Mouse (Mus musculus) midbrain, postnatal 0 days (tissue): Measurements from ENCODE around the gene Gpc6. TPM values are rescaled to one million over a fixed set of nuclear protein-coding genes. Genes with fewer than 3 reads are reported as not detected.

Experiments used
- ATAC-seq: fragments of 200-750 bp; cut with Nextera tagmentation; 2 replicates; pipeline ENCODE4 v1.8.0; 2017; ENCODE audit warnings: moderate number of reproducible peaks, mild to moderate bottlenecking, moderate TSS enrichment, moderate library complexity; ENCODE audit not compliant: low FRiP score
- DNase-seq: peaks from one replicate; pipeline ENCODE4 v3.0.0-alpha.2; 2015; ENCODE audit warnings: low spot score
- H3K27ac ChIP-seq: fragments of 300-500 bp; sonication (generic); 2 replicates; pipeline ENCODE4 v1.5.1; 2014; ENCODE audit warnings: low read depth, mild to moderate bottlenecking, low read length, mixed read lengths
- H3K27me3 ChIP-seq: fragments of 300-500 bp; sonication (generic); 2 replicates; pipeline ENCODE4 v1.6.1; 2014; ENCODE audit warnings: low read length, control low read depth, mixed read lengths; ENCODE audit not compliant: insufficient read depth
- H3K36me3 ChIP-seq: fragments of 300-500 bp; sonication (generic); 2 replicates; pipeline ENCODE4 v1.6.1; 2014; ENCODE audit warnings: low read length, control low read depth, mixed read lengths; ENCODE audit not compliant: insufficient read depth
- H3K4me1 ChIP-seq: fragments of 300-500 bp; sonication (generic); 2 replicates; pipeline ENCODE4 v1.6.1; 2014; ENCODE audit warnings: mild to moderate bottlenecking, control low read depth, antibody characterized with exemption, low read length, mixed read lengths; ENCODE audit not compliant: insufficient read depth
- H3K4me2 ChIP-seq: fragments of 300-500 bp; sonication (generic); 2 replicates; pipeline ENCODE4 v1.6.1; 2014; ENCODE audit warnings: low read depth, mild to moderate bottlenecking, low read length, mixed read lengths; ENCODE audit not compliant: poor library complexity, severe bottlenecking
- H3K4me3 ChIP-seq: fragments of 300-500 bp; sonication (generic); 2 replicates; pipeline ENCODE4 v1.5.1; 2014; ENCODE audit warnings: low read depth, mild to moderate bottlenecking, low read length, moderate library complexity
- H3K9ac ChIP-seq: fragments of 300-500 bp; sonication (generic); replicated peaks from 2 replicates; pipeline ENCODE4 v1.6.1; 2014; ENCODE audit warnings: mild to moderate bottlenecking, low read length, moderate library complexity, mixed read lengths; ENCODE audit not compliant: poor library complexity, severe bottlenecking
- H3K9me3 ChIP-seq: fragments of 300-500 bp; sonication (generic); 2 replicates; pipeline ENCODE4 v1.6.1; 2016; ENCODE audit warnings: low read length, control low read depth
- CTCF ChIP-seq: IDR thresholded peaks from 2 replicates; pipeline ENCODE4 v1.5.1; 2016; ENCODE audit warnings: antibody characterized with exemption, mild to moderate bottlenecking
- WGBS: fragments of 180-500 bp; shearing (Covaris S2); extraction: QIAGEN DNeasy Blood & Tissue Kit; methylation state at CpG from one replicate; pipeline ENCODE4 v1.1.7; 2014; 5-methylcytosine and 5-hydroxymethylcytosine counted together
- polyA plus RNA-seq: library from polyadenylated mRNA; unstranded; fragments of >200 nt; fragmentation: Nextera tagmentation; extraction: Ambion mirVana; gene quantifications from 2 replicates; pipeline ENCODE4 v1.2.1, GENCODE M21; 2015
- total RNA-seq: library from RNA; depleted of rRNA; stranded (reverse); fragments of >200 nt; gene quantifications from 2 replicates; pipeline ENCODE4 v1.2.3, GENCODE M21; 2014

Gpc6 gene
- total and polyA plus RNA-seq, 2 experiments from 2014 or later = 19.3 to 20.3 TPM

DNA sequence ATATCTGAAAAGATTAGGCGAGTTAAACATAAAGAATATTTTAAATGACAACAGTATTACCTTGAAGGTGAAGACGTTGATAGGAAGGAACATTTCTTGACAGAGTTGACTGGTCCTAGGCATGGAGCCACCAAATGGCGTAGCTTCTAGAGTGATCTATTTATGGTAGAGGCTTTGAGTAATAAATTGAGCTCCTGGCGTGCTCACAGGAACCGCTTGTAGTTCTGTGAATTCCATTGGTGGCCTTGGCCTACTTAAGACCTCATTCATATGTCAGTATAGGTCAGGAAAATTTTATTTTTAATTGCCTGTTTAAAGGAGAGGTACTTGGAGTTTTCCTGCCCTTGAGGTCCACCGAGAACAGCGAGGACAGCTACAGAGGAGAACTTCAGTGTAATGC lies 18.6 kb downstream of the Gpc6 start:
- Histone ChIP-seq H3K9ac (no peak overlapping the region), H3K4me1 (no peaks in the 10 kb centered on the region), H3K4me3 (no peak overlapping the region), H3K27ac (no peak overlapping the region), H3K36me3 (no peaks in the 10 kb centered on the region), H3K9me3 (no peaks in the 10 kb centered on the region), H3K27me3 (no peaks in the 10 kb centered on the region), H3K4me2 (no peak overlapping the region)
- ATAC-seq (no peak), DNase-seq (no peak)
- 95% methylated on average over 7 of the region's 7 CpGs for WGBS
- TF ChIP-seq CTCF = no peak

- Histone ChIP-seq H3K4me2 (no peak overlapping the region), H3K4me1 (no peaks in the 10 kb centered on the region), H3K9me3 (no peaks in the 10 kb centered on the region), H3K9ac (no peak overlapping the region), H3K4me3 (no peak overlapping the region), H3K27me3 (no peaks in the 10 kb centered on the region), H3K27ac (no peak overlapping the region), H3K36me3 (no peaks in the 10 kb centered on the region)
- 85% methylated on average over 6 of the region's 6 CpGs for WGBS
- DNase-seq (no peak), ATAC-seq (no peak)
- TF ChIP-seq CTCF = no peak
Measured at GRCm38 (mm10) chr14:116945975-116946374, 20.9 kb downstream of the Gpc6 start.

- H3K27me3 ChIP-seq = no peaks in the 10 kb centered on the region
- 95% methylated on average over 6 of the region's 6 CpGs for WGBS
Measured at GRCm38 (mm10) chr14:116947461-116947860, 22.3 kb downstream of the Gpc6 start.

GRCm38 (mm10) chr14:116947939-116948591 lies 22.9 kb downstream of the Gpc6 start:
- 96% methylated on average over 5 of the region's 5 CpGs for WGBS
- DNase-seq (no peak), ATAC-seq (no peak)
- Histone ChIP-seq H3K4me1 (no peaks in the 10 kb centered on the region), H3K27ac (no peak overlapping the region), H3K4me2 (no peak overlapping the region), H3K36me3 (no peaks in the 10 kb centered on the region), H3K27me3 (no peaks in the 10 kb centered on the region), H3K9me3 (no peaks in the 10 kb centered on the region), H3K9ac (no peak overlapping the region), H3K4me3 (no peak overlapping the region)
- no peak for TF ChIP-seq CTCF

More at GRCm38 (mm10) chr14:116947461-116947860, 22.3 kb downstream of the Gpc6 start:
- DNase-seq (no peak), ATAC-seq (no peak)
- Histone ChIP-seq H3K4me2 (no peak overlapping the region), H3K4me1 (no peaks in the 10 kb centered on the region), H3K27ac (no peak overlapping the region), H3K9me3 (no peaks in the 10 kb centered on the region), H3K36me3 (no peaks in the 10 kb centered on the region), H3K4me3 (no peak overlapping the region), H3K9ac (no peak overlapping the region)
- TF ChIP-seq CTCF = no peak

DNA sequence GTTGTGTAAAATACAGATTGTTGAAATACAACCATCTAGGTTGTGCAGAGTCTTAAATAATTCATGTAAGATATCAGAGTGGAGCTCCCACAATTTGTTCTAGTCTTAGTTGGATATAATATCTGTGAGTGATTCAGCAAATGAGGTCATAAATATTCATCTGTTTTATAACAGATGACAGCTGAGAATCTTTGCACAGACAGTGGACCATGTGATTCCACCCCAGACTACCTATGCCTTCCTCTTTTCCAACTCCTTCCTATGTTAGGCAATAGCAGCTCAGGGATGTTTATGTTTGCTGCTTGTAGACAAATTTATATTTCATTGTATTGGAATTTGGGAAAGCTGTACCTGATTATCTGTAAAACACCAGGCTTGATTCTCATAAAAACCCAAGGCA lies 32.0 kb downstream of the Gpc6 start:
- H3K36me3 ChIP-seq = no peaks in the 10 kb centered on the region
- H3K9ac ChIP-seq = no peak overlapping the region
- no peaks in the 10 kb centered on the region for H3K4me1 ChIP-seq
- no peak for ATAC-seq
- H3K4me2 ChIP-seq = no peak overlapping the region
- DNase-seq = no peak
- no peaks in the 10 kb centered on the region for H3K27me3 ChIP-seq
- no peaks in the 10 kb centered on the region for H3K9me3 ChIP-seq
- no peak overlapping the region for H3K27ac ChIP-seq
- no peak for TF ChIP-seq CTCF
- H3K4me3 ChIP-seq = no peak overlapping the region

DNA sequence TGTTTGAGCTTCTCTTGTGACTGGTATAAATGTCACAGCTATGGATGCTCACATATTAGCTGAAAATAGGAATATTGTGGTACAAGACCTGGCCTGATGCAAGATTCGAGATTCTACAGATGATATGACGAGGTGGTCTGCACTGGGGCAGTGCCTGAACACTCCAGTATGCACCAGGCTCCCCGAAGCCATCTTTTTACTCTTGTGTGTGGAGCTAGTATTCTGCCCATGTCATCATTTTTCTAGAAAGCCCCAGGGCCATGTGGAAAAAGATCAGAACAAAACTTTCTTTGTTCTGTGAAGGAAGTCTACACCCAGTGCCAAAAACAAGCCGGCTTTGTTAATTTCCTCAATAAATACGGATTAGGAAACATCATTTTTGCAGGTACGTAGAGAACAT lies 39.7 kb downstream of the Gpc6 start:
- Histone ChIP-seq H3K9ac (no peak overlapping the region), H3K9me3 (no peaks in the 10 kb centered on the region), H3K4me3 (no peak overlapping the region), H3K4me1 (no peaks in the 10 kb centered on the region), H3K4me2 (no peak overlapping the region), H3K36me3 (no peaks in the 10 kb centered on the region), H3K27ac (no peak overlapping the region), H3K27me3 (no peaks in the 10 kb centered on the region)
- WGBS = 81% methylated on average over 6 of the region's 6 CpGs
- ATAC-seq (no peak), DNase-seq (no peak)
- TF ChIP-seq CTCF = no peak
